Mouse (Mus musculus) olfactory bulb, adult 2 months (tissue): ENCODE data around the gene Rabac1.

Experiments
- CTCF ChIP-seq: fragments of 200-500 bp; IDR thresholded peaks from 2 replicates; pipeline ENCODE4 v1.5.1; 2012; ENCODE audit warnings: low read depth, mild to moderate bottlenecking, low read length, moderate library complexity; ENCODE audit not compliant: insufficient read depth
- POLR2A ChIP-seq: fragments of 200-500 bp; IDR thresholded peaks from 2 replicates; pipeline ENCODE4 v1.6.1; 2012; ENCODE audit warnings: mild to moderate bottlenecking, low read depth, low read length, moderate library complexity; ENCODE audit not compliant: insufficient read depth

- TF ChIP-seq POLR2A, result no peak
- no peak for TF ChIP-seq CTCF
Measured at GRCm38 (mm10) chr7:25003291-25003690, 30.7 kb upstream of the Rabac1 start.
